Mouse (Mus musculus): ENCODE measurements around the gene Nfyc.

Gene Nfyc

GRCm38 (mm10) chr4:120831472-120831871, at the start of gene Nfyc:
Nfyc (minus strand) TSS chr4:120831572.
- no peak for DNase-seq

DNA sequence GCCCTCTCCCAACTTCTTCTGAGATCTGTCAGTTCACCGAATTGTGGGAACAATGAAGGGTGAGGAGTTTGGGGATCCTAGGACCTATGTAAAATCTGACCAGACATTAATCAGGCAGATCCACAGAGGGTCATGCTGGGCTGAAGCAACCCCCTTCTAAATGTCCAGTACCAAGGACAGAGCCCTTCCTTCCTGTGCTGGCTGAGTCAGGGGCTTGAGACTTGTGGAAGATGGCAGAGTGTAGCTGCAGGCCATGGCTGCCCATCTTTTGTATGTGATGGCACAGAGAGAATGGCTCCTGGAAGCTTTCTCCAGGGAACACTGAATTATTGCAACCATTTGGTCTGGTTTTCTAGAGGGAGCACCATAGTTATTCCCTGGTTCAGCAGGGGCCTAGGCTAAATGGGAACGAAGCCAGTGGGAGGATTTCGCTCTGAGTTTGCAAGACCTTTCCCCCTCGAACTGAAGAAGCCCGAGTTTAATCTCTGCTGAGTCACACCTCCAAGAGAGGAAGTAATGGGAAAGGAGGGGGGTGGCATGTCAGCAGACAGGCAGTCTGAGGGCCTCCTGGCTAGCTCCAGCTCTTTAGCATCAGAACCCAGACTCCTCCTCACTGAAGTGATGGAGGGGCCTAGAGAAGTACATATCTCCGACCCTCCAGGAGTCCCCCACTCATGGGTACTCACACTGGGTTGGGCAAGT, 49.5 kb upstream of the Nfyc start:
- DNase-seq = no peak

- DNase-seq = no peak
Observed at GRCm38 (mm10) chr4:120879386-120879785, 48.0 kb upstream of the Nfyc start.

- DNase-seq = peak; percentile 49
Observed at GRCm38 (mm10) chr4:120878728-120879127, 47.4 kb upstream of the Nfyc start.

DNA sequence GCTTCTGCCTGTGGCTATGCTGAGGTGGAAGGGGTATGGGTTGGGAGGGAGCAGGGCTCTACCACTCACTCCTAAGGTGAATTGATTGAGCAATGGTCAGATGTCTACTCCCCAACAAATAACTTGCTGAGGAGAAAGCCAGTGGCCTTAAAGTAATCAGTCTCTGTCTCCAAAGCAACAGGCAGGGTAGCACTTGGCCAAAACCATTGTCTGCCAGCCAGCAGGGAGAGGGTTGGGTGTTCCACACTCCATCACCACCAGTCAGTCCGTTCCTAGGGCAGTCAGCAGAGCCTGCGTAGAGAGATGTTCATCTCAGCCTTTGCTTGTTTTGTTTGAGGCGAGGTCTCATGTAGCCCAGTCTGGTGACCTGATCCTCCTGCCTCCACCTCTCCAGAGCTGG, 44.6 kb upstream of the Nfyc start:
- no peak for DNase-seq

DNA sequence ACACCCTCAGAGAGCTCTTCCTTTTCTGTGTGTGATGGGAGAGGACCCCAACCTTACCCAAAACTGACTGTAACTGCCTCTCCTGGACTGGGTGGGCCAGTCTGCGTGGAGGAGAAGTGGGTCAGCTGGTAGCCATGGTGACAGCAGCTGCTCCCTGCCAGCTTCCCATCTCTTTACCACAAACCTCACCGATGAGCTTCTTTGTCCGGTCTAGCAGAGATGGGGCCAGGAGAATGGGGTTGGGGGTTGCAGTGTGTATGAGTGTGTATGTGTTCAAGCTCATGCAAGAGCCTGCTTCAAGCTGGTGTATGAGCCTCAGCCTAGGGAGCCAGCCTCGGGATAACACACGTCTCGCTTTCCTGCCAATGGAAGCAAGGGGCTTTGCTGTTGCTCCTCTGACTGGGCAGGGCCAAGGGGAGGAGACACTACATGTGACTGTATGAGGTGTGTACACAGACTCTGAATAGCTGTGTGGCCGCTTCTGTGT, 38.9 kb upstream of the Nfyc start:
- peak; percentile 32 for DNase-seq

DNA sequence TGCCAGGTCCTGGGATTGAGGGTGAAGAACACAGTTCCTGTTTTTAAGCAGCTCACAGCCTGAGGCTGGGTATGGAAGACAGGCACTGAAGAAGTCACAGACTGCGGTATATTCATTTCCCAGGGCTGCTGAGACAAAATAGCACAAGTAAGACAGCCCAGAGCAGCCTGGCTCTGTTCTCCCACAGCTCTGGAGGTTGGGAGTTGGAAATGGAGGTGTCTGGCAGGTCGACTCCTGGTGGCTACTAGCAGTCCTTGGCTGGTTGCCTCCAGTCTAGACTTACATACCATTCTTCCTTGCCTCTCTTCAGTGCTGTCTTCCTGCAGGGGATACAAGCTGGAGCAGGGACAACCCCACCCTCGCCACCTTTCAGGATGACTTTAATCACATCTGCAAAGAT, 37.6 kb upstream of the Nfyc start:
- DNase-seq = no peak

- no peak for DNase-seq
Observed at GRCm38 (mm10) chr4:120868246-120868645, 36.9 kb upstream of the Nfyc start.

DNA sequence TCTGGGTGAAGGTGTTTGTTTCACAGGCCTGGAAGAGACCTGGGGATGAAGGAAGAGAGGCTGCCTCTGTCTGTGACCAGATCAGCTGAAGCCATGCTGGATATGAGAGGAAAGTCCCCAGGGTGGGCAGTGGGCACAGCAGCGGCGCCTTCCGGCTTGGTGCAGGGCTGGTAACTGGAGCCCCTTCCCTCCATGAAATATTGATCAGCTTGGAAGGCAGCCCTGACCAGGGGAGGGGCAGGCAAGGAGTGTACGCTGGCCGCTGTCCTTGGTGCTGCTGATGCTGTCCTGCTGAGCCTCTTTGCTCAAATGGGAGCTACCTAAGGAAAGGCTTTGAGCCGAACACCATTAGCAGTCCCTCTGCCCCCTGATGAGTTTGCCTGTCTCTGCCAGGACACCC, 34.8 kb upstream of the Nfyc start:
- DNase-seq = no peak

GRCm38 (mm10) chr4:120859865-120860264, 28.5 kb upstream of the Nfyc start:
- DNase-seq = no peak

DNA sequence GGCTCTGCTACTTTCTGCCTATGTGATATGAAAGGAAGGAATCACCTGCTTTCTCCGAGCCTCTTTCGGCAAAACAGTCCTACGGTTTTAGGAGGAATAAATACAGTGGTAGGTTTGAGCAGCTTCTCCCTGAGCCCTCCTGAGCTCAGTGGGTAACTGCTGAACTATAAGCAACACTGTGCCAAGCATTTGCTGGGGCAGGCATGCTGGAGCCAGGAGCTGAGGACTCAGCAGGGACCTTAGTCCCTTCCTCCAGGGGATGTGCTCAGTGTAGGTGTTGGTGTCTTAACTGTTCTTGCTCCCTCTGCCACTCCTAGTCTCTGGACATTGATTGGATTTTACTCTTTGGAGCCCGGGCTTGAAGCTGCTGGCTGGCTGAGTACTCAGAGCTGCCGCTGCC, 25.0 kb upstream of the Nfyc start:
- no peak for DNase-seq

GRCm38 (mm10) chr4:120855360-120856060, 24.1 kb upstream of the Nfyc start:
- DNase-seq = no peak

DNA sequence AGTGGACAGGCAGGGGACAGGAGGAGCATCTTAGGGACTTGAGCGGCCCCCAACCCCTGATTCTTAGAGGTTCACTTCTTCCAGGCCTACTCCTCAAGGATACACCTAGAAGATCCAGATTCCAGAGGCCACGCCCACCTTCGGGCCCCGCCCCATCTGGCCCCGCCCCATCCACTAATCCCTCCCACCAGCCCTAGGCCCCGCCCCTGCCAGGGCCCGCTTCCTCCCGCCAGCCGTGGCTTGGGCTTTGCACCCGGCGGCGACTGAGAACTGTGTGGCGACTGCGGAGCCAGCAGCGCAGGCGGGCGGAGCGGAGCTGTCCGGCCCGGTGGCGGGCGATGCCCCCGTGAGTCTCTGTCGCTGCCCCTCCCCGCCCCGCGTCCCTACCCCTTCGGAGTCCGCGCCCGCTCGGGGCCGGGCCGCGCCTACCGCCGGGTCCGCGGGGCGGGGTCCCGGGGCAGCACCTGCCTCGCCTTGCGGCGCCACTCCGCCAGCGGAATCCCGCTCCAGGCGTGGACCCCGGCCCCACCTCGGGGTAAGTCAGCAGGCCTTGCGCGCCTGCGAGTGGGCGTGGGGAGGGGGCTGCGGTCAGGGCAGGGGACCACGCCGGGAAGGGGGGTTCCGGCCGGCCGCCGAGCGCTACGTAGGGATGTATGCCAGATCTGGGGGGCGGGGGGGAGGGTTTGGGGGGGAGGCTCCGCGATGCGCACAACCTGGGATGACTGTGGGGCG, 23.4 kb upstream of the Nfyc start, which contains the start of gene Rims3:
Gene Rims3 (plus strand): TSS at position 229 of the 732 bp plus-strand sequence.
- peak; percentile 71 for DNase-seq

DNA sequence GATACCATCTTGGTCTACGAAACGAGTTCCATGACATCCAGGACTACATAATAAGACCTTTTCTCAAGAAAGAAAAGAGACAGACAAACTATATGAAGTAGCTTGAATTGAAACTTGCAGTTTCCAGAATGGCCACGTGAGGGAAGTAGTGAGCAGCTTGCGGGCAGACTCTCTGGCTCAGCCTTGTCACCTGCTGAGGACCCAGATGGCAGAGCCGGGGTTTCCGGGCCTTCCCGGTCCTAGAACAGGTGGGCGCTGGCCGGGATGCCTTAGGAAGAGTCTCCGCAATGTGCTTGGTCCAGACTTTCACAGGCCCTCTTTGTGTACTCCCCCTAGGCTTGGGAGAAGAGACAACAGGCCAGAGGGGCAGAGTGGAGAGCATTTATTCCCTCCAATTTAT, 19.6 kb upstream of the Nfyc start:
- peak; percentile 87 for DNase-seq

GRCm38 (mm10) chr4:120849451-120849850, 18.1 kb upstream of the Nfyc start:
- no peak for DNase-seq

DNA sequence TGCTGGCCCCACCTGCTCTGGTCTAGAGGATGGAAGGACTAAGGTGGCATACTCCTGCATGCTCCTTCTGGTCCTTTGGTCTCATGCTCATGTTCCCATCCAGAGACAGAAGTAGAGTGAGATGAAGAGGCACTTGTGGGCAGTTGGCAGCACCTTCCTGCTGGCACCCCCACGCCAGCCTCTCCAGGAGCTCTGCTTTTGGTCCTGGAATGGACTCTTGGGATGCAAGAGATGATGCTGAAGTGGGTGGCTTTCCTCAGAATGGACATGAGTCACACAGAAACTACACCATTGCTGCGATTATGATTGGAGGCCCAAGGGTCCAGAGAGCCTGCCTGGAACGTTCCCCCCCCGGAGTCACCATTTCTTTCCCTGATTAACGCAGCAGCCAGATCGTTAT, 17.5 kb upstream of the Nfyc start:
- no peak for DNase-seq

DNA sequence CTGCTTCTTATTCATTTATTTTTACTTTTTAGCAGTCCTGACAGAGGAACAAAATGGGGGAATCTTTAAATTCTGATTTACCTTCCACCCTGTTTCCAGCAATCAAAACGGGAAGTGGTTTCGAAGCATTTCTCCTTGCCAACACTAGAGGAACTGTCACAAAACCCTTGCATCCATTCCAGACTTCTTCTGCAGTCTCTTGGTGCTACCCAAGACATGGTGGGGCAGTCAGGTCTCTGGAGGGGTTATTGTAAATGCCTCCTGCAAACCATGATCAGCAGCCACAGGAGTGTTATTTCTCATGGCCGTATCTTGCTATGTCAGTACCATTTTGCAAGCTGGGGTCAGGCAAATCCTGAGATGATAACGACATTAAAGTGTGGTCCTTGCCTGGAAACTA, 13.7 kb upstream of the Nfyc start:
- DNase-seq = no peak

DNA sequence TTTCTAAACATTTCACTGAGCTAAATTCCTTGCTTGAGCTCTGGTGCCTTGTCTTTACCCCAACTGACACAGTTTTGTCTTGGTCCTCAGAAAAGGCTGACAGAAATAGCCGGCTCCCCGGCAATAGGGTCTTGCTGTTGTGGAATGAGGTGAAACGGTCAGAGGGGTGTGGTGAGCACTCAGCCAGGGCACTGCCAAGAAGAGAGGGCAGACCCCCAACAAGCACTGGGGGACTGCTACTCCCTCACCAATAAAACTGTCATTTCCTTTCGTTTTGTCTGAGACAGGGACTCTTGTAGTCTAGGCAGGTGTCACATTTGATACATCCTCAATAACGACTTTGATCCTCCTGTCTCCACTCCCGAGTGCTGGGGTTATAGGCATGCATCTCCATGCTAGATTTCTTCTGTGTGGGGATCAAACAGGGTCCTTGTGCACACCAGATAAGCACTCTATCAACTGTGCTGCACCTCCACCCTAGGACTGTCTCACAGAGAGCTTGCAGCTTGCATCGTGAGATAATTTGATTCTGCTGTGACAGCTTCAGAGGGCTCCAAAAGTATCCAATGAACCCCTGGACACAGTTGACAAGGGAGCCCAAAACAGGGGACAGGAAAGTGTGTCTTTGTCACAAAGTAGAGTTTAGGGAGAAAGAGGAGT, 13.2 kb upstream of the Nfyc start:
- no peak for DNase-seq

DNA sequence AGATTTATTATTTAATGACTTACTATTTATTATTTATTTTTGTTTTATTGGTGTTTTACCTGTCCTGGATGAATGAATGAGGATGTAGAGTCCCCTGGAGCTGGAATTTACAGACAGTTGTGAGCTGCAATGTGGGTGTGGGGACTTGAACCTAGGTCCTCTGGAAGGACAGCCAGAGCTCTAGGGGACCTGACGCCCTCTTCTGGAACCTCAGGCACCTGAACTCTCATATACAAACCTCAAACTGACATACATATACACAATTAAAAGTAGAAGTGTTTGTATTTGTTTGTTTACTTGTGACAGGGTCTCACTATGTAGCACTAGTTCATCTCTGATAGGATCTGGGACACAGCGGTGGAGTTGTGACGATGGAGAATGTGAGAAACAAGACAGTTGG, 10.0 kb upstream of the Nfyc start:
- DNase-seq = no peak

GRCm38 (mm10) chr4:120830767-120831166, 605 bp downstream of the Nfyc start:
- no peak for DNase-seq

GRCm38 (mm10) chr4:120826418-120826817, 5.0 kb downstream of the Nfyc start:
- DNase-seq = no peak

GRCm38 (mm10) chr4:120825577-120826326, 5.6 kb downstream of the Nfyc start:
- peak; percentile 100 for DNase-seq

All from right cerebral cortex, postnatal 4 days (tissue).